Mouse (Mus musculus) adipocyte (in vitro differentiated cells): ENCODE results near the gene Asxl2.

Experiments used
- DNase-seq: peaks from one replicate; pipeline ENCODE4 v3.0.0-alpha.2; 2016; ENCODE audit warnings: low spot score

Gene Asxl2

DNA sequence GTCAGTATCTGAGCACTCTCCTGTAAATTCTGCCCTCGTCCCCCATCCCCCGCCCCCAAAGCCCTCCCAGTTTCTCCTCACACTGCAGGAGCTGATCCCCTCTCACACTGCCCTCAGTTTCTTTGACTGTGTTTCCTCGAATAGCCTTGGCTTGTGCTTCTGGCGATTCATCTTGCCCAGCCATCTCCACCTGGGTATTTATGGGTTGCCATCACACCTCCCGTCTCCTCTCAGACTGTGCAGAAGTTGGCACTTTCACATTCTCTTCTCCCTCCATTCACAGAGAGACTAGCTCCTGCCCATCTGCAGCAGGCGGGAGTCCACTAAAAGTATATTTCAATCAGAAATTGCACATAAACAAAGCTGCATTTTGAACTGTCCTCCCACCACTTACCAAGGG lies 120.1 kb downstream of the Asxl2 start:
- no peak for DNase-seq

GRCm38 (mm10) chr12:3547506-3547905 lies 120.8 kb downstream of the Asxl2 start:
- no peak for DNase-seq

DNA sequence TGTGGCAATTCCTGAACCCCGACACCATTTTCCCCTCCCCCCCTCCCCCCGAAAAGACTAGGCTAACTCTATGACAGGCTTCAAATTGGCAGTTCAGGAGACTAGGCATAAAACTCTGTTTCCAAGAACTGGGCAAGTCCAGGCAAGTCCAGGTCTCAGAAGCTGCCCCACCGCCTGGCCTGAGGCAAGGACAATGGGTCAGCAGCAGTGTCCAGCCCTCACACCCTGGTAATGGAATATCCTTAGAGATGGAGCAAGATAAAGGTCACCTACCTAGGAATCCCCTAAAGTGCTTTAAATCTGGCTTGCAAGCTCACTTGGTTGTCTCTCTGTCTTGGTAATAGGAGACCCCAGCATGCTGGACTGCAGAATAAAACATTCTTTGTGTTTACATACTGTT lies 121.3 kb downstream of the Asxl2 start:
- DNase-seq = no peak

GRCm38 (mm10) chr12:3548582-3549211 lies 122.0 kb downstream of the Asxl2 start:
- no peak for DNase-seq

DNA sequence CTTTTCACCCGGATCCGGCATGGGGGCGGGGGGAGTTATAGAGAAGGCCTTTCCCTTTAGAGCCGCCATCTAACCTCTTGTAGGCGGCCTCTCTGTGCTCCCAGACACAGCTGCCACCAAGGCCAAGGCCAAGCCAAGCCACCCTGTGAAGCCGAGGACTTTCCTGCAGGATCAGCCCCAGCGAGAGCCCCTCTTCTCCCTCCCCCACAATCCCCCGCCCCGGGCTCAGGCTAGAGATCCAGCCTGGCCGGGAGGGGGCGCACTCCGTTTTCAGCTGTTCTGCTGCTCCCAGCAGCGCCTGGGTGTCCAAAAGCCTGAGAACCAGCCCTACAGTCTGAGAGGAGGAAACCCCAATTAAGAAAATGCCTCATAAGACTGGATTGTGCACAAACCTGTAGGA lies 123.6 kb downstream of the Asxl2 start:
- DNase-seq = no peak
